In the genomic region with DNA sequence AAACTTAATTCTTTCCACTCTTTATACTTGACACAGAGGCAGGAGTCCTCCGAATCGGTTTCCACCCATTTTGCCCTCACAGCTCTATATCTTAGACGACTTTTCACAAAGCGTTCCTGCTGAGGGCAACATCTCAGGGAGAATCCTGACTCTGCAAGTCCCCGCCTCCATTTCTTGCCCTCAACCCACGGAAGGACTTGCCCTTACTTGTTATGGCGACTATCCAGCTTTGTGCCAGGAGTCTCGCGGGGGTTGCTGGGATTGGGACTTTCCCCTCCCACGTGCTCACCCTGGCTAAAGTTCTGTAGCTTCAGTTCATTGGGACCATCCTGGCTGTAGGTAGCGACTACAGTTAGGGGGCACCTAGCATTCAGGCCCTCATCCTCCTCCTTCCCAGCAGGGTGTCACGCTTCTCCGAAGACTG, we compare ENCODE assay signal across 1 mouse cellular context.
TF ChIP-seq lines count a peak whose summit lies in the region.

A gene (minus strand): TSS at position 165 of the 424 bp plus-strand sequence.
A gene (plus strand): TSS at position 269 of the 424 bp plus-strand sequence.

TF ChIP-seq in CH12.LX, 34 proteins besides CTCF, POLR2A, EP300 and RAD21 (continued from another document):
- TF ChIP-seq MAZ (IDR thresholded peaks at IDR 0.05; ENCODE audit: low read depth, low read length) (no peak), TBP (conservative IDR thresholded peaks at IDR 0.05; ENCODE audit: low read depth, low read length) (peak; percentile 94), NRF1 (IDR thresholded peaks at IDR 0.05; ENCODE audit: low read depth, low read length) (peak; percentile 76), JUN (IDR thresholded peaks at IDR 0.05; ENCODE audit: insufficient read depth, low read depth, low read length) (no peak), IRF4 (IDR thresholded peaks at IDR 0.05; ENCODE audit: low read depth, low read length) (peak; percentile 71), ZNF384 (IDR thresholded peaks at IDR 0.05; ENCODE audit: low read depth, low read length) (no peak), ETS1 (conservative IDR thresholded peaks at IDR 0.05; ENCODE audit: low read depth, low read length) (peak; percentile 46; the same call in 1 of the 2 replicates), ZMIZ1 (IDR thresholded peaks at IDR 0.05; ENCODE audit: low read depth, low read length) (peak; percentile 82), ELF1 (IDR thresholded peaks at IDR 0.05; ENCODE audit: low read depth, low read length) (peak; percentile 81), SMC3 (IDR thresholded peaks at IDR 0.05; ENCODE audit: low read depth, low read length) (no peak), ZC3H11A (IDR thresholded peaks at IDR 0.05; ENCODE audit: low read depth, low read length) (no peak), MAFK (IDR thresholded peaks at IDR 0.05; ENCODE audit: insufficient replicate concordance, low read length) (peak; percentile 56; the same call in 1 of the 2 replicates), POLR2AphosphoS2 (IDR thresholded peaks at IDR 0.05; ENCODE audit: low read depth, low read length) (peak; percentile 90), SIN3A (IDR thresholded peaks at IDR 0.05; ENCODE audit: low read length) (peak; percentile 99), JUND (conservative IDR thresholded peaks at IDR 0.05; ENCODE audit: low read depth, low read length) (no peak), UBTF (IDR thresholded peaks at IDR 0.05; ENCODE audit: low read depth, low read length) (no peak), HCFC1 (IDR thresholded peaks at IDR 0.05; ENCODE audit: low read depth, low read length) (peak; percentile 96), CHD1 (IDR thresholded peaks at IDR 0.05; ENCODE audit: low read depth, low read length) (peak; percentile 87), MAX (IDR thresholded peaks at IDR 0.05; ENCODE audit: low read length) (peak; percentile 100), MXI1 (IDR thresholded peaks at IDR 0.05; ENCODE audit: low read depth, low read length) (peak; percentile 99), MYC (IDR thresholded peaks at IDR 0.05; ENCODE audit: low read depth, low read length) (peak; percentile 100), E2F4 (IDR thresholded peaks at IDR 0.05; ENCODE audit: insufficient replicate concordance, low read depth, low read length) (no peak), BHLHE40 (IDR thresholded peaks at IDR 0.05; ENCODE audit: low read depth, low read length) (peak; percentile 72)
